15 mouse cellular contexts compared by ENCODE assay signal in genomic region chr4:133485691-133486425, GRCm38 (mm10). TPM values are rescaled to one million over a fixed set of nuclear protein-coding genes. Genes with fewer than 3 reads are reported as not detected.
"Had no signal": no experiment of that assay in that cellular context is flagged by ENCODE, and none has a peak within 500 bp of the region (broad histone marks: within the 10 kb centered on the region; RNA-seq: fewer than 3 reads in every experiment).

No protein-coding gene starts in this region.

- H3K36me3 ChIP-seq: limb, embryonic 15.5 days; liver, embryonic 13.5 days; lung, embryonic 15.5 days; midbrain, embryonic 13.5 days; stomach, embryonic 15.5 days had no signal

- ATAC-seq: liver, postnatal 0 days; midbrain, embryonic 13.5 days had no signal

- H3K4me3 ChIP-seq: limb, embryonic 15.5 days; liver, embryonic 13.5 days; lung, embryonic 15.5 days; midbrain, embryonic 13.5 days; stomach, embryonic 15.5 days had no signal

- H3K9ac ChIP-seq: limb, embryonic 15.5 days; liver, embryonic 13.5 days; liver, postnatal 0 days; lung, embryonic 15.5 days; midbrain, embryonic 13.5 days; stomach, embryonic 15.5 days had no signal

- H3K27ac ChIP-seq: limb, embryonic 15.5 days; liver, embryonic 13.5 days; midbrain, embryonic 13.5 days; stomach, embryonic 15.5 days had no signal

- H3K9me3 ChIP-seq: limb, embryonic 15.5 days; liver, embryonic 13.5 days; lung, embryonic 15.5 days; midbrain, embryonic 13.5 days; stomach, embryonic 15.5 days had no signal

- H3K4me2 ChIP-seq: limb, embryonic 15.5 days; liver, embryonic 13.5 days; lung, embryonic 15.5 days; midbrain, embryonic 13.5 days; stomach, embryonic 15.5 days had no signal

- DNase-seq: kidney, postnatal 36 days; layer of hippocampus, adult 9-11 months; layer of hippocampus, postnatal 36 days; liver, embryonic 13.5 days; liver, postnatal 0 days; lung, postnatal 14 days; right cerebral cortex, postnatal 14 days; thymus, postnatal 36 days had no signal

RNA-seq across cellular contexts. Expression of gene Tent5b, which starts 5.9 kb away (rescaled TPM):
- total RNA-seq: layer of hippocampus, adult 18-20 months; layer of hippocampus, postnatal 36 days had no signal
- polyA plus RNA-seq: liver, embryonic 13.5 days; neural tube, embryonic 14.5 days had no signal

RNA-seq across cellular contexts. Expression of gene Trnp1, which starts 12.5 kb away (rescaled TPM):
- polyA plus RNA-seq: liver, postnatal 0 days had no signal

RNA-seq across cellular contexts. Expression of gene Kdf1, which starts 32.9 kb away (rescaled TPM):
- total RNA-seq: left cerebral cortex, postnatal 25 days had no signal
